Mouse (Mus musculus) G1E-ER4 (cell line): Measurements from ENCODE around the gene Uevld. TPM values are rescaled to one million over a fixed set of nuclear protein-coding genes. Genes with fewer than 3 reads are reported as not detected.
A peak's percentile ranks its signal among the peaks of the same experiment; 100 is the strongest.

Experiments
- GATA1 ChIP-seq: IDR thresholded peaks from one replicate; pipeline ENCODE4 v1.8.0; 2012; ENCODE audit warnings: low read length, inconsistent platforms
- polyA plus RNA-seq: library from polyadenylated mRNA; stranded (reverse); fragments of >175 nt; gene quantifications from 2 replicates; pipeline ENCODE4 v1.2.3, GENCODE M21; 2012

The Uevld gene
- polyA plus RNA-seq, 1 experiment = 0.25 TPM

DNA sequence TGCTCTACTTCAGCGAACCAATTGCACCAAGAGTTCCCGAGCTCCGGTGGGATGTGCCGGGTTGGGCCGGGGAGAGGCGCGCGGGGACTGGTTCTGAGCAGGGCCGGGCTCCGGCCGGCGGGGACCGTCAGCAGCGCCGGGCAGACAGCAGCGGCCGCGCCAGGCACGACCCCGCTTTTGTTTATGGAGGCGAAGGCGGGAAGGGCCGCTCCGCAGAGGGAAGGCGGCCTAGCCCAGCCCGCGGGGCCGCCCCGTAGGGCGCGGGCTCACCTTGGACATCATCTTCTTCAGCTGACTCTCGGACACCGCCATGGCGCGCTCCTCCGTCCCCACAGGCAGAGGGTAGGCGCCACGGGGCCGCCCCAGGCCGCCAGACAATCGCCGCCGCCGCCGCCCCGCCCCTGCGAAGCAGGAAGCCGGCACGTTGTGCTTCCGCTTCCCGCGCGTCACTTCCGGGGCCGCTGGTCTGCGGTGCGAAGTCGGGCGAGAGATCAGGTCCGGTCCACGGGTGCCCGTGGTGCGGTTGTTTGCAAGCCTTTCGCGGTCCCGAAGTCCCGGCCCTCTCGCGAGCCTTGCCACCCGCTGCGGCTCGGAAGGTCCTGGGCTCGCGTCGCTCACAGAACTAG is 38.7 kb downstream of the Uevld start, which contains the start of gene Tsg101:
TSS of gene Tsg101 (minus strand) at position 419 of the 626 bp plus-strand sequence.
- no peak for TF ChIP-seq GATA1

GRCm38 (mm10) chr7:46918678-46919371 is 39.5 kb downstream of the Uevld start:
- TF ChIP-seq GATA1 = peak; percentile 29

DNA sequence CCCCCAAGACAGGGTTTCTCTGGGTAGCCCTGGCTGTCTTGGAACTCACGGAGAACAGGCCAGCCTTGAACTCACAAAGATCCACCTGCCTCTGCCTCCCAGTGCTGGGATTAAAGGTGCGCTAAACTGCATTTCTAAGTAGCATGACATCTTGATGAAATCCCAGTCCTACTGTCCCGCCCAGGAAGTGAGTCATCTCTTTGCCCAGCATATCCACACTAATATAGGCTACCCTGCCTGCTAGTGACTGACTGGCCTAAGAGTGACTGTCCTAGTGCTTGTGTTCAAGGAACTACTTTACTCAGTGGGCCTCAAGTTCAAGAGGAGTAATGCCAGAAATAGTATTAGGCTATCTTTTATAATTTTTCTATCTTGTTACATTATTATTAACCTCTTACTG is 42.0 kb downstream of the Uevld start:
- no peak for TF ChIP-seq GATA1

- no peak for TF ChIP-seq GATA1
Measured at GRCm38 (mm10) chr7:46911250-46911649, 47.1 kb downstream of the Uevld start.

DNA sequence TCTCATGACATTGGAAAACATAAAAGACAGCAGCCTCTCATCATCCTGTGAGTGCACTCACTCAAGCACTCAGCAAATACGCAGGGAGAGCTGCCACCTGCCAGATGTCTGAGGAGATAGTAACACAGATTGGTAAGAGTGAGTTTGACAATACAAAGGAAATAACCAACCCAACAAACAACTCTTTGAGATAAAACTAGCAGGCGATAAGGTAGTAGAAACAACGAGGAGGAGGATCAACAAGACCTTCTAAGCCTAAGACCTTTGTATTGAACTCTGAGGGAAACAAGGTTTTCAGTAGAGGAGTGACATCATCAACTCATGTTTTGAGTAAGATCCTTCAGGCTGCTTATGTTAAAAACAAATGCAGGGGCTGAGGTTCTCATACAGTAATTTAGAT is 59.0 kb downstream of the Uevld start:
- peak; percentile 44 for TF ChIP-seq GATA1

DNA sequence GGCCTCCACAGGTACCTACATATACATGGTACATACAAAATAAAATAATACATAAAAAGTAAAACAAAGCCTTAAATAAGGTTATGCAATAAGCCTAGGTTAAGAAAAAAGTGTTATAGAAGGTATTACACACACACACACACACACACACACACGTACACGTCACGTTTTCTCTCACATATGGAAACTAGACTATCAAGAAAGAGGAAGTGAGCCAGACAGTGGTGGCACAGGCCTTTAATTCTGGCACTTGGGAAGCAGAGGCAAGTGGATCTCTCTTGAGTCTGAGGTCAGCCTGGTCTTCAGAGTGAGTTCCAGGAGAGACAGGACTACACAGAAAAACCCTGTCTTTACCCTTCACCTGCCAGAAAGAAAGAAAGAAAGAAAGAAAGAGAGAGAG is 62.8 kb downstream of the Uevld start:
- no peak for TF ChIP-seq GATA1

DNA sequence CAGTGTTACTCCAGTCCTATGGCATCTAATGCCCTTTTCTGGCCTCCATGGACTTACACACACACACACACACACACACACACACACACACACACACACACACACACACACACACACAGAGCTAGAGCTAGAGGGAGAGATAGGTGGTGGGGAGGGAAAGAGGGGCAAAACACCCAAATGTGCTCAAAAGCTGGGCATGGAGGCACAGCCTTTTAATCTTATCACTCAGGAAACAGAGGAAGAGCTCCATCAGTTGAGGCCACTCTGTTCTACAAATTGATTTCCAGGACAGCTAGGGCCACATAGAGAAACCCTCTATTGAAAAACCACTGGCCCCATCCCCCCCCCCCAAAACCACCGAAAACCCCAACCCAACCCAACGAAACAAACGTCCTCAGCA is 75.0 kb downstream of the Uevld start:
- TF ChIP-seq GATA1 = peak; percentile 57

GRCm38 (mm10) chr7:46880992-46881391 is 77.3 kb downstream of the Uevld start:
- TF ChIP-seq GATA1 = no peak

- no peak for TF ChIP-seq GATA1
Measured at GRCm38 (mm10) chr7:46879851-46880250, 78.5 kb downstream of the Uevld start.

GRCm38 (mm10) chr7:46877255-46877654 is 81.1 kb downstream of the Uevld start:
- TF ChIP-seq GATA1 = no peak

- no peak for TF ChIP-seq GATA1
Measured at GRCm38 (mm10) chr7:46876841-46877240, 81.5 kb downstream of the Uevld start.

Other genes with a start within 250 kb of the Uevld start
- gene Saal1, start 247.8 kb downstream of the Uevld start, polyA plus RNA-seq = 4.4 and 5.2 TPM in 2 replicates
- gene Saa3, start 242.8 kb downstream of the Uevld start, polyA plus RNA-seq = not detected in 2 replicates
- gene Saa4, start 225.9 kb downstream of the Uevld start, polyA plus RNA-seq = not detected in 2 replicates
- not detected in 2 replicates for gene Saa1, start 215.5 kb downstream of the Uevld start, polyA plus RNA-seq
- gene Saa2, start 206.7 kb downstream of the Uevld start, polyA plus RNA-seq = not detected in 2 replicates
- 3.4 and 4.2 TPM in 2 replicates for gene Hps5, start 162.5 kb downstream of the Uevld start, polyA plus RNA-seq
- 111 and 170 TPM in 2 replicates for gene Gtf2h1, start 162.4 kb downstream of the Uevld start, polyA plus RNA-seq
- 2,468 and 3,111 TPM in 2 replicates for gene Ldha, start 117.1 kb downstream of the Uevld start, polyA plus RNA-seq
- gene Ldhc, start 97.3 kb downstream of the Uevld start, polyA plus RNA-seq = not detected in 2 replicates
- gene Tsg101, start 38.6 kb downstream of the Uevld start, polyA plus RNA-seq = 70.2 and 113 TPM in 2 replicates
- not detected in 2 replicates for gene Gm9999, start 25.1 kb upstream of the Uevld start, polyA plus RNA-seq
- gene Spty2d1, start 49.9 kb upstream of the Uevld start, polyA plus RNA-seq = 11.8 and 14.1 TPM in 2 replicates
- not detected in 2 replicates for gene Tmem86a, start 92.1 kb upstream of the Uevld start, polyA plus RNA-seq
- not detected in 2 replicates for gene Ptpn5, start 175.2 kb upstream of the Uevld start, polyA plus RNA-seq
- gene Mrgpra6, start 246.4 kb upstream of the Uevld start, polyA plus RNA-seq = not detected in 2 replicates